Mouse (Mus musculus) heart, embryonic 16.5 days (tissue): ENCODE data around the gene Trim28. TPM values are rescaled to one million over a fixed set of nuclear protein-coding genes. Genes with fewer than 3 reads are reported as not detected.
A peak's percentile ranks its signal among the peaks of the same experiment; 100 is the strongest.

Experiments
- ATAC-seq: fragments of 200-750 bp; cut with Nextera tagmentation; replicated peaks from 2 replicates; pipeline ENCODE4 v1.8.0; 2017; ENCODE audit warnings: moderate number of reproducible peaks; ENCODE audit not compliant: insufficient read depth, low FRiP score; ENCODE audit errors: extremely low read depth
- H3K27ac ChIP-seq: fragments of 300-500 bp; sonication (generic); 2 replicates; pipeline ENCODE4 v1.5.1; 2014; ENCODE audit warnings: mild to moderate bottlenecking, low read length, control low read depth, moderate library complexity
- H3K27me3 ChIP-seq: fragments of 300-500 bp; sonication (generic); 2 replicates; pipeline ENCODE4 v1.6.1; 2014; ENCODE audit warnings: low read length, mixed read lengths; ENCODE audit not compliant: control insufficient read depth, insufficient read depth
- H3K36me3 ChIP-seq: fragments of 300-500 bp; sonication (generic); 2 replicates; pipeline ENCODE4 v1.6.1; 2014; ENCODE audit not compliant: control insufficient read depth, insufficient read depth
- H3K4me1 ChIP-seq: fragments of 300-500 bp; sonication (generic); 2 replicates; pipeline ENCODE4 v1.6.1; 2014; ENCODE audit warnings: low read length, mixed read lengths; ENCODE audit not compliant: control insufficient read depth, insufficient read depth
- H3K4me2 ChIP-seq: fragments of 300-500 bp; sonication (generic); 2 replicates; pipeline ENCODE4 v1.6.1; 2014; ENCODE audit warnings: low read depth, mild to moderate bottlenecking, control low read depth, low read length
- H3K4me3 ChIP-seq: fragments of 300-500 bp; sonication (generic); 2 replicates; pipeline ENCODE4 v1.5.1; 2014; ENCODE audit warnings: mild to moderate bottlenecking, control low read depth, low read length
- H3K9ac ChIP-seq: fragments of 300-500 bp; sonication (generic); 2 replicates; pipeline ENCODE4 v1.6.1; 2014; ENCODE audit warnings: low read length, control low read depth
- H3K9me3 ChIP-seq: fragments of 300-500 bp; sonication (generic); replicated peaks from 2 replicates; pipeline ENCODE4 v1.6.1; 2016; ENCODE audit warnings: low read length; ENCODE audit not compliant: control insufficient read depth
- WGBS: fragments of 180-500 bp; shearing (Covaris S2); extraction: QIAGEN DNeasy Blood & Tissue Kit; methylation state at CpG from one replicate; pipeline ENCODE4 v1.1.7; 2014; 5-methylcytosine and 5-hydroxymethylcytosine counted together
- polyA plus RNA-seq: library from polyadenylated mRNA; unstranded; fragments of >200 nt; fragmentation: Nextera tagmentation; extraction: Ambion mirVana; gene quantifications from 2 replicates; pipeline ENCODE4 v1.2.1, GENCODE M21; 2015

The Trim28 gene
- polyA plus RNA-seq, 1 experiment from 2014 or later: 123 TPM

DNA sequence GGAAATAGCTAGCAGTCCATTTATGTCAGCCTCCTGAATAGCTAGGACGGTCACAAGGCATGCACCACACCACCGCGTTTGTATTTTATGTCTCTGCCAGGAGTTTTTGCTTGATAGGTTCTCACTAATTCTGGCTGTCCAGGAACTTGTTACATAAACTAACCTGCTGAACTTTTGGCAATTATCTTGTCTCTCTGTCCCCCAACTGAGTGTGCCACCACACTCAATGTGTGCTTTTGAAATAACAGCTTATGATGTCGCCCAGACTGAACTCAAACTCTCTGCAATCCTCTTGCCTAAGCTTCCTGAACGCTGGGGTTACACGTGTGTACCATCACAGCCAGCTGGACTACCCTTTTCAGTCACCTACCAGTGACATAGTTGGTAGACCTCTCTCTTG, 43.6 kb downstream of the Trim28 start:
- H3K9ac ChIP-seq: no peak overlapping the region
- 62% methylated on average over 6 of the region's 6 CpGs for WGBS
- peaks cover 31% of the 10 kb centered on the region for H3K27me3 ChIP-seq
- H3K4me1 ChIP-seq: peaks cover 9% of the 10 kb centered on the region
- peaks cover 6% of the 10 kb centered on the region; the same call in 1 of the 2 replicates for H3K9me3 ChIP-seq
- no peak overlapping the region for H3K4me2 ChIP-seq
- no peak for ATAC-seq
- H3K4me3 ChIP-seq: no peak overlapping the region
- H3K36me3 ChIP-seq: no peaks in the 10 kb centered on the region
- H3K27ac ChIP-seq: no peak overlapping the region

DNA sequence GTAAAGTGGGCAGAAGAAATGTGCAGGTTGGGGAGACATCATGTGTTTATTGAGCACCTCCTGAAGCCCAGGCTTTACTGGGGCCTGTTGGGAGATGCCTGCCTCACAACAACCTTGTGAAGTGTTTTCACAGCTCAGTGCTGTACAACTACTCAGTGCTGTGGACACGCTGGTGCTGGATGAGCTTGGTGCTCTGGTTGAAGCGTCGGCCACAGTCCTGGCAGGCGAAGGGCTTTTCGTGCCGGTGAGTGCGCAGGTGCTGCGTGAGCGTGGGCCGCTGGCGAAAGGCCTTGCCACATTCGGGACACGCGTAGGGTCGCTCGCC, 44.2 kb downstream of the Trim28 start:
- 42% methylated on average over 16 of the region's 16 CpGs for WGBS
- Histone ChIP-seq H3K9ac (no peak overlapping the region), H3K9me3 (peaks cover 6% of the 10 kb centered on the region; the same call in 1 of the 2 replicates), H3K4me2 (peak overlapping the region; percentile 87; the same call in 1 of the 2 replicates), H3K27ac (no peak overlapping the region), H3K36me3 (no peaks in the 10 kb centered on the region), H3K4me1 (peaks cover 9% of the 10 kb centered on the region), H3K27me3 (peaks cover 31% of the 10 kb centered on the region), H3K4me3 (peak overlapping the region; percentile 54)
- no peak for ATAC-seq

DNA sequence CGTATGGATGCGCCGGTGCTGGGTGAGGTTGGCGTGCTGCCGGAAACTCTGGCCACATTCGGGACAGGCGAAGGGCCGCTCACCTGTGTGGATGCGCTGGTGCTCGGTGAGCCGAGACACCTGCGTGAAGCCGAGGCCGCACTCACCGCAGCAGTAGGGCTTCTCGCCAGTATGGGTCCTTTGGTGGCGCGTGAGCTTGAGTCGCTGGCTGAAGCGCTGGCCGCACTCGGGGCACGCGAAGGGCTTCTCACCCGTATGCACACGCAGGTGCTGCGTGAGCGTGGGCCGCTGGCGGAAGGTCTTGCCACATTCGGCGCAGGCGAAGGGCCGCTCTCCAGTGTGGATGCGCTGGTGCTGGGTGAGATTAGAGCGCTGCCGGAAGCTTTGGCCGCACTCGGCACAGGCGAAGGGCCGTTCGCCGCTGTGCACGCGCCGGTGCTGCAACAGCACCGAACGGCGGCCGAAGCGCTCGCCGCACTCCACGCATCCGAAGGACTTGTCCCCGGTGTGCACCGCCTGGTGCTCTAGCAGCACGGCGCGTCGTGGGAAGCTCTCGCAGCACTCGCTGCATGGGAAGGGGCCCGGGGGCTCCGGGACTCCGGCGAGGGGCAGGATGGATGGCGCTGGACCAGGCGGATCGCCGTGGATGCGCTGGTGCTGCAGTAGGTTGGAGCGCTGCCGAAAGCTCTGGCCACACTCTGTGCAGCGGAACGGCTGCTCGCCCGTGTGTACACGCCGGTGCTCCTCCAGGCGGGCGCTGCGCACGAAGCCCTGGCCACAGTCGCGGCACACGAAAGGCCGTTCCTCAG, 44.7 kb downstream of the Trim28 start:
- Histone ChIP-seq H3K4me2 (peak overlapping the region; percentile 87), H3K36me3 (no peaks in the 10 kb centered on the region), H3K27me3 (peaks cover 31% of the 10 kb centered on the region), H3K4me1 (peaks cover 9% of the 10 kb centered on the region), H3K27ac (no peak overlapping the region), H3K9ac (peak overlapping the region; percentile 70), H3K4me3 (peak overlapping the region; percentile 54), H3K9me3 (peaks cover 6% of the 10 kb centered on the region; the same call in 1 of the 2 replicates)
- 6% methylated on average over 88 of the region's 88 CpGs for WGBS
- ATAC-seq: 0 out of 2 replicates have a peak, but pooled peaks have one; percentile 19

DNA sequence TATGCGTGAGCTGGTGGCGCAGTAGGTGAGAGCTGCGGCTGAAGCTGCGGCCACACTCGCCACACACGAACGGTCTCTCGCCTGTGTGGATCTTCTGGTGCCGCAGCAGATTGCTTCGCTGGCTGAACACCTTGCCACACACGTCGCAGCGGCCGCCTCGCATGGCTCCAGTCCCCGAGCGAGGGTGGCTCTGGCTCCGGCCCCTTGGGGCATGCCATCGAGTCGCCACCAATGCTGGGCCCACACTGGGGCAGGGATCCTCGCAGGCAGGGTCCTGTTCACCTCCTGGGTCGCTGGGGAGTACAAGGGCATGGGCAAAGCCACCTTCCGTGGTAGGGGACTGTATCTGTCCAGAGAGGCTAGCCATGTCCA, 45.3 kb downstream of the Trim28 start:
- Histone ChIP-seq H3K27ac (no peak overlapping the region), H3K4me3 (peak overlapping the region; percentile 54), H3K9ac (peak overlapping the region; percentile 70), H3K9me3 (peaks cover 6% of the 10 kb centered on the region; the same call in 1 of the 2 replicates), H3K36me3 (no peaks in the 10 kb centered on the region), H3K27me3 (peaks cover 31% of the 10 kb centered on the region), H3K4me1 (peaks cover 3% of the 10 kb centered on the region), H3K4me2 (peak overlapping the region; percentile 87)
- ATAC-seq: no peak
- WGBS: 4% methylated on average over 23 of the region's 23 CpGs

DNA sequence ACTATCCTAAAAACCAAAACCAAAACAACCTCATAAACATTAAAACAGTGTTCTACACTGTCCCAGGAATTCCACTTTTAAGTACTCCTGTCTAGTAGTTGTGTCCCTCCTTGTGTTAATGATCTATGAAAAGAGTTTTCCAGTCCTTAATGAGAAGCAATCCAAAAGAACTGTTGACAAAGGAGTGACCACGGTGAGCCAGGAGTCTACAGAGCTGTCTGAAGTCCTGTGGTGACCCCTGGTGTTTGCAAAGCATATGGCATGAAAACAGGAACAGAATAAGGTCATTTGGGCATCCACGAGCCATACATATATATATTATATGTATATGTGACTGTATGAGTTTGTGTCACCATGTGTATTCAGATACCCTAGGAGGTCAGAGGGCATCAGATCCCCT, 47.2 kb downstream of the Trim28 start:
- Histone ChIP-seq H3K36me3 (no peaks in the 10 kb centered on the region), H3K9me3 (peaks cover 6% of the 10 kb centered on the region; the same call in 1 of the 2 replicates), H3K4me1 (no peaks in the 10 kb centered on the region), H3K27me3 (peaks cover 31% of the 10 kb centered on the region), H3K27ac (no peak overlapping the region), H3K4me2 (no peak overlapping the region), H3K4me3 (no peak overlapping the region), H3K9ac (no peak overlapping the region)
- WGBS: 0% methylated on average over 2 of the region's 2 CpGs
- ATAC-seq: peak; percentile 71

DNA sequence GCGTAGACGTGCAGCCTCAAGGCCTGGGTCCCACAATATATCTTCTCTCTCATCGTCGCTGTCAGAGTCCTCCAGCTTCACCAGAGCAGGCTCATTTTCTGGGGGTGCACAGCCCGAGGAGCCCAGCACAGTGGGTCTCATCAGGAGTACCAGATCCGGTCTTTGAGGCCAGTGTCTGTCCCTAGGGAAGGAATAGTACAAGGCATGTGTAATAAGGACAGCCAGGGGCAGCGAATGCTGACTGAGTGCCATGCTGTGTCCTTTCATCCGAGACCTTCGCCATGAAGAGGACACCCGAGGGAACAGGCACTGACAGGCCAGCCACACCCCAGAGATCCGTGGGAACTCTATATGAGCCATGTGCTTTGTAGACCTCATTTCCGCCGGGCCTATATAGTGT, 54.1 kb downstream of the Trim28 start:
- no peak overlapping the region for H3K4me2 ChIP-seq

DNA sequence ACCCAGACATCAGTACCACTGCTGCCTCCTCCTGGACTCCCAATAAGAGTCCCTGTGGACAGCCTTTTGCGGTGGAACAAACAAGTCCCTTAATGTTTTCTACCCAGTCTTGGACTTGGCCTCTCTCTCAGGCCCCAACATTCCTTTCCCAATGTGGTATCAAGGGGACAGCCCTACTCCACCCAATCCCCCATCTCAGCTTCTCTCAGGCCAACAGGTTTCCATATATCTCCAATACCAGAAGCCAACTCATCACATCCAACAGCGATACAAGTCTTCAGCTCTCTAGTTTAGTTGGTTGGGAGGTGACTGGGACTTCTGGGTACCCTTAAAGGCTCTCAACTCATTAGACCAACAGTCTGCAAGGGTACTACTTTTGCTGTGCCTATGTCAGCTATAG, 54.6 kb downstream of the Trim28 start:
- H3K27ac ChIP-seq: no peak overlapping the region; the same call in 1 of the 2 replicates
- H3K4me2 ChIP-seq: peak overlapping the region; percentile 79
- H3K9ac ChIP-seq: no peak overlapping the region; the same call in 1 of the 2 replicates
- ATAC-seq: no peak
- peaks cover 4% of the 10 kb centered on the region; the same call in 1 of the 2 replicates for H3K4me1 ChIP-seq
- H3K36me3 ChIP-seq: no peaks in the 10 kb centered on the region
- no peaks in the 10 kb centered on the region for H3K27me3 ChIP-seq
- 82% methylated on average over 2 of the region's 2 CpGs for WGBS
- H3K4me3 ChIP-seq: peak overlapping the region; percentile 75
- no peaks in the 10 kb centered on the region for H3K9me3 ChIP-seq

More for the DNA sequence above, 54.1 kb downstream of the Trim28 start:
- Histone ChIP-seq H3K4me3 (no peak overlapping the region), H3K4me1 (peaks cover 4% of the 10 kb centered on the region; the same call in 1 of the 2 replicates), H3K9me3 (no peaks in the 10 kb centered on the region), H3K9ac (no peak overlapping the region), H3K36me3 (no peaks in the 10 kb centered on the region), H3K27ac (no peak overlapping the region), H3K27me3 (no peaks in the 10 kb centered on the region)
- 87% methylated on average over 13 of the region's 13 CpGs for WGBS
- no peak for ATAC-seq

DNA sequence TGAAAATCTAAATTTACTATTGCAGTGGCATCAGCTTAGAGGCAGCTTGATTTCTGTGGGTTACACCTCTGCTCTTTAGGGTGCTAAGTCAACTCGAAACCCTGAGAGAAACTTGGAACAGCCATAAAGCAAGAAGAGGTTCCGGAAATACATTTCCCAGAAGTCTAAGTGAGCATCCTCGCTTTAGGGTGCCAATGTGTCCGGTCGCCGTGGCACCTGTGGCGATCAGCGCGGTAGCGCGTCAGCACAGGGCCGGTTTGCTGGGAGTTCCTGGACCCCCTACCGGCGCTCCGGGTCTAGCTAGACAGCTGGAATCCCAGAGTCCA, 55.0 kb downstream of the Trim28 start:
- Histone ChIP-seq H3K4me2 (peak overlapping the region; percentile 79), H3K4me3 (peak overlapping the region; percentile 75), H3K36me3 (no peaks in the 10 kb centered on the region), H3K4me1 (peaks cover 4% of the 10 kb centered on the region; the same call in 1 of the 2 replicates), H3K27ac (peak overlapping the region; percentile 86), H3K27me3 (no peaks in the 10 kb centered on the region), H3K9me3 (no peaks in the 10 kb centered on the region), H3K9ac (peak overlapping the region; percentile 85)
- WGBS: 3% methylated on average over 15 of the region's 15 CpGs
- no peak for ATAC-seq

DNA sequence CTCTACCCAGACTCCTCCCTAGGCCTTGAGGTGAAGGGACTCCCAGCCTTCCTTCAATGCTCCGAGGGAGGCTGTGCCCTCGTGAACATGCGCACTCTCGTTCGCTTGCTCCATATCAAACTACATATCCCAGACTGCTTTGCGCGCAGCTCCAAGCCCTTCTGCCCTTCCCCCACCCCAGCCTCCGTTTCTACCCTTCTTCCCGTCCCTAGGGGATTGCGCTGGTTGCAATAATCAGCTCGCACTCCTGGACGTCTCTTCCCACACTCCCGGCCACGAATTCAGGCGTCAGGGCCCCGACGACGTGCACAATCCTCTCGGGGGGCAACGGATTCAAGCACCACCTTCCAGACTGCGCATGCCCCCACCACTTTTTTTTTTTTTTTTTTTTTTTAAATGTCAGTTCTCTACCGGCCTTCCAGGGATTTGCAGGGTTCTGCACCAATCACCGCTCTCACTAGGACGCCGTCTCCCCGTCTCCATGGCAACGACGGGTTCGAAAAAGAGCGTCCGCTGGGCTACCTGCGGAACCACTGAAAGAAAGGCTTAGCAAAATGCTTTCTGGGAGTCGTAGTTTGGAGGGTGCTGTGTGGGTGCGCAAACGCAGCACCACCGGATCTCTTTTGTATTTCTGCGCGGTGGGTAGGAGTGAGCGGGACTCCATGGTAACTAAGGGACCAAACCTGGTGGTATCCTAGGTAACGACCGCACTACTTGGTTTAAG, 55.5 kb downstream of the Trim28 start, which contains the start of gene Mzf1:
Mzf1 (minus strand) TSS at position 478 of the 724 bp plus-strand sequence.
- H3K4me2 ChIP-seq: peak within 1 kb of the TSS; percentile 79
- no peaks in the 10 kb centered on the region for H3K9me3 ChIP-seq
- H3K4me1 ChIP-seq: peaks cover 4% of the 10 kb centered on the region; the same call in 1 of the 2 replicates
- peak within 1 kb of the TSS; percentile 85 for H3K9ac ChIP-seq
- H3K36me3 ChIP-seq: no peaks in the 10 kb centered on the region
- peak within 1 kb of the TSS; percentile 86 for H3K27ac ChIP-seq
- peak within 1 kb of the TSS; percentile 75 for H3K4me3 ChIP-seq
- H3K27me3 ChIP-seq: no peaks in the 10 kb centered on the region
- ATAC-seq: peak; percentile 91
- WGBS: under 1% methylated on average over 41 of the region's 41 CpGs
